Mouse (Mus musculus) midbrain, embryonic 10.5 days (tissue): ENCODE measurements around the gene Madcam1. TPM values are rescaled to one million over a fixed set of nuclear protein-coding genes. Genes with fewer than 3 reads are reported as not detected.

Experiments used
- DNase-seq: peaks from one replicate; pipeline ENCODE4 v3.0.0-alpha.2; 2017; ENCODE audit warnings: low spot score
- H3K27ac ChIP-seq: fragments of 300-500 bp; sonication (generic); replicated peaks from 2 replicates; pipeline ENCODE4 v1.5.1; 2016; ENCODE audit warnings: mild to moderate bottlenecking
- H3K27me3 ChIP-seq: fragments of 300-500 bp; sonication (generic); 2 replicates; pipeline ENCODE4 v1.6.1; 2016; ENCODE audit warnings: low read depth, mild to moderate bottlenecking; ENCODE audit not compliant: poor library complexity, severe bottlenecking
- H3K36me3 ChIP-seq: fragments of 300-500 bp; sonication (generic); 2 replicates; pipeline ENCODE4 v1.6.1; 2016; ENCODE audit warnings: mild to moderate bottlenecking, moderate library complexity
- H3K4me1 ChIP-seq: fragments of 300-500 bp; sonication (generic); 2 replicates; pipeline ENCODE4 v1.6.1; 2016
- H3K4me3 ChIP-seq: fragments of 300-500 bp; sonication (generic); 2 replicates; pipeline ENCODE4 v1.5.1; 2016; ENCODE audit warnings: mild to moderate bottlenecking, moderate library complexity
- H3K9me3 ChIP-seq: fragments of 300-500 bp; sonication (generic); replicated peaks from 2 replicates; pipeline ENCODE4 v1.6.1; 2016; ENCODE audit warnings: mild to moderate bottlenecking
- WGBS: fragments of 180-500 bp; shearing (Covaris S2); methylation state at CpG from one replicate; pipeline ENCODE4 v1.1.7; 2016; 5-methylcytosine and 5-hydroxymethylcytosine counted together
- polyA plus RNA-seq: library from polyadenylated mRNA; unstranded; fragments of >200 nt; fragmentation: Nextera tagmentation; extraction: Ambion mirVana; gene quantifications from 2 replicates; pipeline ENCODE4 v1.2.1, GENCODE M21; 2016

Madcam1 gene
- polyA plus RNA-seq, 1 experiment from 2014 or later = 0.89 TPM

DNA sequence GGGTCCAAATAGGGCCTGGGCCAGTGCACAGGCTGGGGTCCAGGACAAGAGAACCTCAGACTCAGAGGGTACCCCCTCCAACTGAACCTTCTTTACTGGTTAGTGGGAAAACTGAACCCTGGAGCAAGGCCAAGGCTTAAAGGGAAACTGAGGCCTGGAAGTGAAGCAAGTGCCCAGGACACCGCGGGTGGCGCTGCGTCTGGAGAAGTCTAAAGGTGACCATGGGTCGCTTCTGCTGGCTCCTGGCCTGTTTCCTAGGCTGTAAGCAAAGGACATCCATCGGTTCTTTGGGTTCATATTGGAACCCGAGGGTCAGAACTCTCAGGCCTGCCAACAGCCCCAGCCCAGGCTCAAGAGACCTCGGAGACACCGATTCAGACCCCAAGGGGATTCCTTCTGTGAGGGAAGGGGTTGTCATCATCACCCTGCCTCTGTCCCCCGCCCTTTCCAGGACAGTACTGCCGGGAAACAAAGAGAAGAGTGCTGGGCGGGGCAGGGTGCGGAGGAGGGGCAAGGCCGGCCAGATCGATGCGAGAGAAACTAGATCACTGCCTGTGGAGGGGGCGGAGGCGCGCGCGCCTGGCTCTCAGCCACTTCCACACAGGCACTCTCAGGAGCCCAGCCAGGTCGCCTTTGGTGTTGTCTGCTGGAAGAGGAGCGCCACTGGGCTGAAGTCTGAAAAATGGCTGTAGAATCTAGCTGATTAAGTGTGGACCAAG lies 25.7 kb upstream of the Madcam1 start:
- peaks cover 55% of the 10 kb centered on the region for H3K4me1 ChIP-seq
- H3K4me3 ChIP-seq = peak overlapping the region; percentile 91
- DNase-seq = peak; percentile 73
- H3K27me3 ChIP-seq = peaks cover 46% of the 10 kb centered on the region
- H3K36me3 ChIP-seq = no peaks in the 10 kb centered on the region
- H3K27ac ChIP-seq = peak overlapping the region; percentile 92
- no peaks in the 10 kb centered on the region for H3K9me3 ChIP-seq
- WGBS = 4% methylated on average over 23 of the region's 23 CpGs

DNA sequence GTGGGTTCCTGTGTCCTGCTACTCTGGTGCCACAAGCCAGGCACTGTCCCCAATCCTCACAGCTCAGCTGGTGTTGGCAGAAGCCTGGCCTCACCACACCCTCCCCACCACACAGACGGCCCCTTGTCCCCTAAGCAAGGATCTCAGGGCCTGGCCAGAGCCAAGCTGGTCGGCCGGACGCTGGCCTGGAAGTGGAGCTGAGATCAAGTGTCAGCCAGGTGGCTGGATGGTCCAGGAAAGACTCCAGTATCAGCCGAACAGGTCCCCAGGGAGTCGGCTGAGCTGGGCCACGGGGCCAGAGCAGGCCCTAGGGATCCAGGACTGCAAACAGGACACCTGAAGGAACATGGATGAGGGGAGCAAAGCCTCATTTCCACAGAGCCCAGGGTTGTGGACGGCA lies 18.6 kb upstream of the Madcam1 start, which contains the start of gene Odf3l2:
Gene Odf3l2 (minus strand): TSS at position 28 of the 400 bp plus-strand sequence.
- H3K36me3 ChIP-seq = no peaks in the 10 kb centered on the region
- 77% methylated on average over 8 of the region's 8 CpGs for WGBS
- no peaks in the 10 kb centered on the region for H3K4me1 ChIP-seq
- H3K27ac ChIP-seq = no peak within 1 kb of the TSS; the same call in 1 of the 2 replicates
- H3K27me3 ChIP-seq = peaks cover 1% of the 10 kb centered on the region
- no peak for DNase-seq
- no peaks in the 10 kb centered on the region for H3K9me3 ChIP-seq
- H3K4me3 ChIP-seq = no peak within 1 kb of the TSS

DNA sequence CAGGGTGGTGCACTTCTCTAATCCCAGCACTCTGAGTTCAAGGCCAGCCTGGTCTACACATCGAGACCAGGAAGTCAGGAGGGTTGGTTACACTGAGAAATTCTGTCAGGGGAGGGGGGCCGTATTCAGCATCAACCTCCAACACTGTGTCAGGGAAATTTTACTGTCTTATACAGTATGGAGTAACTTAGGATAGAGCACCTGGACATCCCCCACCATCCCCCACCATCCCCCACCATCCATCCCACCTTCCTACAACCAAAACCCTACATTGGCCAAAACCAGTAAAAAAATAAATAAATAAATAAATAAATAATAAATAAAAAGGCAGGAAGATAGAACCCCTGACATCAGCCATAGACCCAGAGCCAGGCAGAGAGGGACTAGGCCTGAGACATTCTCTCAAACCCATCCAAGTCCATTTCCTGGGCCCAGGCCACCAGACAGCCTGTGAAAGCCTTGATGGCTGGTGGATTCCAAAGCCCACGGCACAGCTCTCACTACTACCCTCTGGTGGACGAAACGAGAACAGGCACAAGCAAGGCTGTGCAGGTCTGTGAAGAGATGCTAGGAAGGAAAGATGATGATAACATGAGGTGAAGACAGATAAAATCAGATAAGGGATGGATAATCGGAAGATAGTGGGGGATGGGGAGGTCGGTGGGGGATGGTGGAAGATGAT lies 15.1 kb upstream of the Madcam1 start:
- H3K36me3 ChIP-seq = no peaks in the 10 kb centered on the region
- no peaks in the 10 kb centered on the region for H3K9me3 ChIP-seq
- no peak overlapping the region for H3K27ac ChIP-seq
- WGBS = 33% methylated on average over 7 of the region's 7 CpGs
- 0 out of 2 replicates have a peak, but pooled peaks cover 6% of the 10 kb centered on the region for H3K27me3 ChIP-seq
- no peak overlapping the region for H3K4me3 ChIP-seq
- DNase-seq = peak; percentile 72
- H3K4me1 ChIP-seq = peaks cover 5% of the 10 kb centered on the region

DNA sequence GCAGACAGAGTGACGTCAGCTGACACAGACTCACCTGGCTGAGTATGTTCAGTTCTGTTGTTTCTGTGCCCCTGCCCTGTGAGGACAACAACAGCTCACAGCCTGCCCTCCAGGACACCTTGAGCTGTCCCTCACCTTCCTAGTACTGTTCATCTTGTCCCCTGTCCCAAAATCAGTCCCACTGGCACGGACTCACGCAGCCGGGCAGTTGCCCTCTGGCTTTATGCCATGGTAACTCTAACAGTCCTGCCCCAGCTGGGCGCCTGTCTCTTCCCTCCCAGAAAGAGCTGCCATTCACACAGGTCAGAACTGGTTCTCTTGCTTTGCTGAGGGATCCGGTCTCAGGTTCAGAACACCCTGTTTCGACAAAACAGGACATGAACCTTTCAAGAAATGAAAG lies 11.6 kb upstream of the Madcam1 start:
- Histone ChIP-seq H3K27ac (no peak overlapping the region), H3K4me1 (peaks cover 19% of the 10 kb centered on the region), H3K27me3 (0 out of 2 replicates have a peak, but pooled peaks cover 6% of the 10 kb centered on the region), H3K36me3 (no peaks in the 10 kb centered on the region), H3K4me3 (no peak overlapping the region), H3K9me3 (no peaks in the 10 kb centered on the region)
- WGBS = 88% methylated on average over 7 of the region's 7 CpGs
- DNase-seq = no peak

DNA sequence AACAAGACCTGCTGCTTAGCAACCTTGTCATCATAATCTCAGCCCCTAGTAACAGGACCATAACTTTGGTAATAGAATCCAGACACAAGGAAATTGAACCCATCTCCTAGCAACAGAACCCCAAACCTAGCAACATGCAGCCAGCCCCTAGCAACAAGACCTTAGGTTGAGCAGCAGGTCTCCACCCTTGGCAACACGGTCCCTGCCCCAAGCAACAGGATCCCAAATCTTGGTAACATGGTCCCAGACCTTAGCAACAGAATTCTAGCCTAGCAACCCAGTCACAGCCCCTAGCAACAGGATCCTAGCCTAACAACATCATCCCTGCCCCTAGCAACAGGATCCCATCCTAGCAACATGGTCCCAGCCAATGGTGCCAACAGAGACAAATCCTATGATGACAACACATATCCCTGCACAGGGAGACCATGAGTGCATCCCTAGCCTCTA lies 9.4 kb upstream of the Madcam1 start:
- no peaks in the 10 kb centered on the region for H3K9me3 ChIP-seq
- H3K27me3 ChIP-seq = 0 out of 2 replicates have a peak, but pooled peaks cover 6% of the 10 kb centered on the region
- 11% methylated on average over 1 of the region's 1 CpGs for WGBS
- H3K36me3 ChIP-seq = no peaks in the 10 kb centered on the region
- no peak overlapping the region for H3K4me3 ChIP-seq
- H3K27ac ChIP-seq = no peak overlapping the region
- H3K4me1 ChIP-seq = peaks cover 19% of the 10 kb centered on the region
- DNase-seq = peak; percentile 78

DNA sequence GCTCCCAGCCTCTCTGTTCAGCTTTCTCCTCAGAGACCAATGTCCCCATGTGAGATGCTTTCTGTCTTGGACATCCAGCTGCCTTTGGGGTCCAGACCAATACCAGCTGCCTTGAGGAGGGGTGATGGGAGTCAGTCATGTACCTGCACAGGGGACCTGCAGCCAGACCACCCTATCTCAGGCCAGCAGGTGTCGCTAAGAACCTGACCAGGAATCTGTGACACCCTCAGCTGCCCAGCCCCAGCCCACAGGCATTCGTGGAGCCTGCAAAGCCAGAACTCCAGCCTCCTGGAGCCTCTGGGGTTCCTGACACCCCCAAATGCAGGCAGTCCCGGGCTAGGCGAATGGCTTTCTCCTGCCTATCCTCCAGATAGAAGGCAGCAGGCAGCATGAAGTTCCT lies 5.5 kb upstream of the Madcam1 start:
- 21% methylated on average over 4 of the region's 4 CpGs for WGBS
- no peaks in the 10 kb centered on the region for H3K9me3 ChIP-seq
- DNase-seq = no peak
- H3K27me3 ChIP-seq = no peaks in the 10 kb centered on the region
- no peaks in the 10 kb centered on the region for H3K36me3 ChIP-seq
- no peak overlapping the region for H3K27ac ChIP-seq
- H3K4me3 ChIP-seq = no peak overlapping the region
- H3K4me1 ChIP-seq = peaks cover 30% of the 10 kb centered on the region

DNA sequence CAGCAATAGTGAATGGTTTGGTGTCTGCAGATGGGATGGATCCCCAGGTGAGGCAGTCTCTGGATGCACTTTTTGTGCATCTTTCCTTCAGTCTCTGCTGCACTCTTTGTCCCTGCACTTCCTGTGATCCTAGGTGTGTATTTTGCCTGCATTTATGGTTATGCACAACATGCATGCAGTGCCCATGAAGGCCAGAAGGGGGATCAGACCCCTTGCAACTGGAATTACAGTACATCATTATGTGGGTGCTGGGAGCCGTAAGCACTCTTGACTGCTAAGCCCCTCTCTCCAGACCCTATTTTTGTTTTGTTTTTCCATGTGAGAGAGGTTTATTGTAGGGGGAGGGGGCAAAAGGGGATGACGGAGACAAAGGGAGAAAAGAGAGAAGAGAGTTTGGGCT lies 4.1 kb upstream of the Madcam1 start:
- DNase-seq = no peak
- H3K4me3 ChIP-seq = no peak overlapping the region
- peaks cover 23% of the 10 kb centered on the region for H3K4me1 ChIP-seq
- no peaks in the 10 kb centered on the region for H3K9me3 ChIP-seq
- no peaks in the 10 kb centered on the region for H3K36me3 ChIP-seq
- 0 out of 2 replicates have a peak, but pooled peaks cover 1% of the 10 kb centered on the region for H3K27me3 ChIP-seq
- WGBS = 81% methylated on average over 2 of the region's 2 CpGs
- no peak overlapping the region for H3K27ac ChIP-seq

DNA sequence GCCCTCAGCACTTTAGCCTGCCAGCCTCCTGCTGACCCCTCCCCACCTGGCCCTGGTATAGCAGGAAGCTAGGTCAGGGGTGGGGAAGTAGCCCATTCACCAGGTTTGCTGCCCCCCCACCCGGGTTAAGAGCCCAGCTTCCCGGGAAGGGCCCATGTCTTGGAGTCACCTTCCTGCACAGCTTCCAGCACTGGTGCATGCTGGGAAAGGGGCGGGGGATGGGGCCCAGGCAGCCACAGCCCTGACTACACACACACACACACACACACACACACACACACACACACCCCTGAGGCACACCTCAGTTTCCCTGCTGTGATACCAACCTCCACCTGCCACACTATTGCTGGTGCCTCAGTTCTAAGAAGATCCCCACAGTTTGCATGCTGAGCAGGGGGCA lies 2.5 kb upstream of the Madcam1 start:
- Histone ChIP-seq H3K27me3 (0 out of 2 replicates have a peak, but pooled peaks cover 5% of the 10 kb centered on the region), H3K9me3 (no peaks in the 10 kb centered on the region), H3K36me3 (no peaks in the 10 kb centered on the region), H3K4me1 (peaks cover 19% of the 10 kb centered on the region), H3K27ac (no peak overlapping the region; the same call in 1 of the 2 replicates), H3K4me3 (no peak overlapping the region)
- whole genome bisulfite sequencing = 48% methylated on average over 3 of the region's 3 CpGs
- DNase-seq = no peak

DNA sequence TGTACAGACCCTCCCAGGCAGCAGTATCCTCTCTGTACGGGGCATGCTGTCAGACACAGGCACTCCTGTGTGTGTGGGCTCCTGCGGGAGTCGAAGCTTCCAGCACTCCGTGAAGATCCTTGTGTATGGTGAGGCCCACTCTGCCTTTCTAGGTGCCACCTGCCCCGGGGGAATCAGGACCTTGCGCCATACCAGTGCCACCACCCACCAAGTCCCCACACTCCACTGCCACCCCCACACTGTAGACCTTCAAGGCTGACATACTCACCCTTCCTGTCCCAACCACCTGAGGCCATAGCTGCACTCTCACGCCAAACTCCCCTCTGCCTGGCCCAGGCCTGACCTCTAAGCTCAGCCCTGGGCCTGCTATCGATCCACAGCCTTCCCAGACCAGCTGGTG lies 692 bp downstream of the Madcam1 start:
- H3K27me3 ChIP-seq = 0 out of 2 replicates have a peak, but pooled peaks cover 5% of the 10 kb centered on the region

DNA sequence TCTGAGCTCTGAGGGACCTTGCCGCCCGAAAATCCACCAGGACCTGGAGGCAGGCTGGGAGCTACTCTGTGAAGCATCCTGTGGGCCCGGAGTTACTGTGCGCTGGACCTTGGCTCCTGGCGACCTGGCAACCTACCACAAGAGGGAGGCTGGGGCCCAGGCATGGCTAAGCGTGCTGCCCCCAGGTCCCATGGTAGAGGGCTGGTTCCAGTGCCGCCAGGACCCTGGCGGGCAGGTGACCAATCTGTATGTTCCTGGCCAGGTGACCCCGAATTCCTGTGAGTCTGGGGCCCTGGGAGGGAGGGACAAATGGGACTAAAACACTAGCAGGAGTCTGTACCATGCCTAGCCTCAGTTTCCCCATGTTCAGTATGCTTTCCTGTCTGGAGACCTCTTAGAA lies 2.1 kb downstream of the Madcam1 start:
- H3K27me3 ChIP-seq = 0 out of 2 replicates have a peak, but pooled peaks cover 5% of the 10 kb centered on the region
- H3K9me3 ChIP-seq = no peaks in the 10 kb centered on the region
- no peak overlapping the region for H3K27ac ChIP-seq
- H3K36me3 ChIP-seq = 0 out of 2 replicates have a peak, but pooled peaks cover 4% of the 10 kb centered on the region
- peaks cover 40% of the 10 kb centered on the region for H3K4me1 ChIP-seq
- no peak for DNase-seq
- H3K4me3 ChIP-seq = no peak overlapping the region
- 69% methylated on average over 9 of the region's 9 CpGs for WGBS

More for the DNA sequence above, 692 bp downstream of the Madcam1 start:
- Histone ChIP-seq H3K9me3 (no peaks in the 10 kb centered on the region), H3K36me3 (no peaks in the 10 kb centered on the region), H3K4me3 (no peak overlapping the region), H3K27ac (peak overlapping the region; percentile 52; the same call in 1 of the 2 replicates), H3K4me1 (peaks cover 28% of the 10 kb centered on the region)
- DNase-seq = no peak
- 86% methylated on average over 8 of the region's 8 CpGs for WGBS

DNA sequence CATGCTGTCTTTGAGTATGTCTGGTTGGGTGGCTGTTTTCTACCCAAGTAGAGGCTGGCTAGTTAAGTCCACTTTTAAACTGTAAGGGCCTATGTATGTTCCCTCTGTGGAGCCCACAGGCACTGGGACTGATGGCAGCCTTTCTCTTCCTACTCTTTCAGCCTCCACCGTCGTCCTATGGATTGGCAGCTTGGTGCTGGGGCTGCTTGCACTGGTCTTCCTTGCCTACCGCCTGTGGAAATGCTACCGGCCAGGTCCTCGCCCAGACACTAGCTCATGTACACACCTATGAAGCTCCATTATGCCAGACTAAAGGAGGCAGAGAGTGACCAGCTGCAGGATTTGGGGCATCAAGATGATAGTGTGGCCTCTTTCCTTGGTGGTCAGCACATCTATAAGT lies 3.7 kb downstream of the Madcam1 start:
- Histone ChIP-seq H3K27ac (peak overlapping the region; percentile 98), H3K36me3 (peaks cover 17% of the 10 kb centered on the region), H3K27me3 (0 out of 2 replicates have a peak, but pooled peaks cover 5% of the 10 kb centered on the region), H3K9me3 (no peaks in the 10 kb centered on the region), H3K4me3 (peak overlapping the region; percentile 96; the same call in 1 of the 2 replicates), H3K4me1 (peaks cover 42% of the 10 kb centered on the region)
- 86% methylated on average over 5 of the region's 5 CpGs for WGBS
- DNase-seq = no peak

DNA sequence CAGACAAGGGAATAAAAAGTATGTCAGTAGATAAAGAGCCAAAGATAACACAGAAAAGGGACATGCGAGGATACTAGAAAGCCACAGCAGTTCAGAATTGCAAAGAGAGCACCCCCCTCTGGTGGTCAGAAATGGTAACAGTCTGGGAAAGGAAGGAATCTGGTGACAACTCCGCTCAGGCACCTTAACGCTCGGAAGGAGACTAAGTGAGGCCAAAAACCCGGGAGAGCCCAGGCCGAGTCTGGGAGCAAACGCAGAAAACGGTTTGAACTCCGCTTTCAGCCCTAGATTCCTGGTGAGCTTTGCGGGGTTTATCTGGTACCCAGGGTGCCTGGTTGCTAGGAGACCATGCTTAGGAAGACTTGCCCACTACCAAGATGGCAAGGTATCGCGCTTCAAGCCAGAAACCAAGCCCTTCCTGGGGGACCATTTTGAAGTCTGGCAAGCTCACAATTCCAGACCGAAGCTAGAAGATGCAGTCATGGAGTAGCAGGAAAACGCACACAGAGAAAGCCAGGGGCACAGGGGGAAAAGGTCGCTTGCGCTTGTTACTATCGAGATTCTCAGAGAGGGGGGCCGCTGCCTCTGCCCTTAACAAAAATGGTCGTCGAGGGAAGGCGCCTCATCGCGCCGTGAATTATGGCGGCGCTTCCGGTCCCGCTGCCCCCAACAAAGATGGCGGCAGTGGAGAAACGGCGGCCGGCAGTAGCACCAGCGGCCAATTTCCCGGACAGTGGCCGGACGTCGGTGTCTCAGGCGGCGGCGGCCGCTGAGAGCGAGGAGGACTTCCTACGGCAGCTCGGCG lies 4.6 kb downstream of the Madcam1 start, which contains the start of gene Tpgs1:
Gene Tpgs1 (plus strand): TSS at position 599 of the 805 bp plus-strand sequence.
- under 1% methylated on average over 45 of the region's 45 CpGs for WGBS
- Histone ChIP-seq H3K27ac (peak within 1 kb of the TSS; percentile 98), H3K27me3 (0 out of 2 replicates have a peak, but pooled peaks cover 5% of the 10 kb centered on the region), H3K9me3 (no peaks in the 10 kb centered on the region), H3K4me3 (peak within 1 kb of the TSS; percentile 96), H3K4me1 (peaks cover 36% of the 10 kb centered on the region), H3K36me3 (peaks cover 26% of the 10 kb centered on the region)
- DNase-seq = peak; percentile 92
